Mouse (Mus musculus) G1E (cell line): ENCODE data around the gene Hsd17b2.

Source experiments
- CTCF ChIP-seq: IDR thresholded peaks from 2 replicates; pipeline ENCODE4 v1.5.1; 2012; ENCODE audit warnings: low read depth, low read length, inconsistent platforms, mixed read lengths
- GATA1 ChIP-seq: IDR thresholded peaks from 2 replicates; pipeline ENCODE4 v1.6.1; 2012; ENCODE audit warnings: borderline replicate concordance, low read length, inconsistent platforms, mixed read lengths
- GATA2 ChIP-seq: IDR thresholded peaks from 2 replicates; pipeline ENCODE4 v1.6.1; 2012; ENCODE audit warnings: low read depth, low read length, inconsistent platforms, borderline replicate concordance
- POLR2AphosphoS5 ChIP-seq: IDR thresholded peaks from 2 replicates; pipeline ENCODE4 v1.6.1; 2012; ENCODE audit warnings: low read depth, low read length, inconsistent platforms; ENCODE audit not compliant: insufficient replicate concordance
- TAL1 ChIP-seq: conservative IDR thresholded peaks from 2 replicates; pipeline ENCODE4 v1.6.1; 2012; ENCODE audit warnings: low read depth, low read length, inconsistent platforms, mixed read lengths

DNA sequence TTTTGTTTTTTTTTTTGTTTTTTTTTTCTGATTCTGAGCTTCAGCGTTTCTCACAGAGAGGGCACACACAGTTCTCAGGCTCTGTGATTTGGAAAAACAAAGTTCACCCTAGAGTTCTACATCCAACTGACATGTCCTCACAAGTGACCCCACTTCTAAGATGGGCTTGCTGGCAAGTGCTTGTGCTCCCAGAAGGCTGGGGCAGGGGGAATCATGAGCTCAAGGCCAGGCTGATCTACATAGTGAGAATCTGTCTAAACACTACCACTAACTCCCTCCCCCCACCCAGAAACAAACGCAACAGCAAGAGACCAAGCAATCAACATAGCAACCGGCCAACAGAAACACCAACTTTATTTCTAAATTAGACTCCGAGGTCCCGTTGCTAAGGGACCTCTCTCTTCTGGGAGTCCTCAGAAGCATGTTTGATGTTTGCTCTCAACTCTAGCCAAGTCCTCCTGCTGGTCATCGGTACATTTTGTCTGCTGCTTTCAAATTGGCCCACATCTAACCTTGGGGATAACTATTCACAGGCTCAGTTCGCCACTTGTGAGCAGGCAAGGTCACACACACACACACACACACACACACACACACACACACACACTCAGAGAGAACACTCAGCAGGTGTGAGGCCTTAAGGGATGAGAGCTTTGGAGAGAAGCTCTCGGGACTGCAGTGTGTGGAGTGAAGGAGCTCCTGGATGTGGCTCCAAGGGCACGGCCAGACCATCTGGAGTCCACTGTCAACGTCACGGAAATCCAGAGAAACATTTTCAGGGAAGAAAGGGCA lies 77.0 kb downstream of the Hsd17b2 start:
- TF ChIP-seq CTCF (no peak), TAL1 (no peak), GATA1 (no peak), POLR2AphosphoS5 (no peak), GATA2 (no peak)
